Mouse (Mus musculus) forebrain, postnatal 0 days (tissue): Measurements from ENCODE around the gene Tacr1. TPM values are rescaled to one million over a fixed set of nuclear protein-coding genes. Genes with fewer than 3 reads are reported as not detected.
A peak's percentile ranks its signal among the peaks of the same experiment; 100 is the strongest.

Experiments
- ATAC-seq: fragments of 200-750 bp; cut with Nextera tagmentation; 2 replicates; pipeline ENCODE4 v1.8.0; 2017; ENCODE audit warnings: mild to moderate bottlenecking, moderate library complexity
- DNase-seq: peaks from one replicate; pipeline ENCODE4 v3.0.0-alpha.2; 2015
- H3K27ac ChIP-seq: fragments of 300-500 bp; sonication (generic); 2 replicates; pipeline ENCODE4 v1.5.1; 2014; ENCODE audit warnings: low read depth, mild to moderate bottlenecking, antibody characterized with exemption, low read length, moderate library complexity, mixed read lengths
- H3K27me3 ChIP-seq: fragments of 300-500 bp; sonication (generic); 2 replicates; pipeline ENCODE4 v1.6.1; 2014; ENCODE audit warnings: mild to moderate bottlenecking, low read length, mixed read lengths; ENCODE audit not compliant: insufficient read depth
- H3K36me3 ChIP-seq: fragments of 300-500 bp; sonication (generic); 2 replicates; pipeline ENCODE4 v1.6.1; 2014; ENCODE audit warnings: mild to moderate bottlenecking, moderate library complexity; ENCODE audit not compliant: insufficient read depth
- H3K4me1 ChIP-seq: fragments of 300-500 bp; sonication (generic); 2 replicates; pipeline ENCODE4 v1.6.1; 2014; ENCODE audit warnings: antibody characterized with exemption; ENCODE audit not compliant: insufficient read depth
- H3K4me2 ChIP-seq: fragments of 300-500 bp; sonication (generic); 2 replicates; pipeline ENCODE4 v1.6.1; 2014; ENCODE audit warnings: low read depth, mild to moderate bottlenecking, moderate library complexity
- H3K4me3 ChIP-seq: fragments of 300-500 bp; sonication (generic); 2 replicates; pipeline ENCODE4 v1.5.1; 2014; ENCODE audit warnings: low read depth, low read length, mixed read lengths
- H3K9ac ChIP-seq: fragments of 300-500 bp; sonication (generic); 2 replicates; pipeline ENCODE4 v1.6.1; 2014; ENCODE audit warnings: mild to moderate bottlenecking
- H3K9me3 ChIP-seq: fragments of 300-500 bp; sonication (generic); 2 replicates; pipeline ENCODE4 v1.6.1; 2016; ENCODE audit warnings: low read length
- CTCF ChIP-seq: sonication (generic); IDR thresholded peaks from 2 replicates; pipeline ENCODE4 v1.5.1; 2016; ENCODE audit warnings: antibody characterized with exemption, control low read depth, low read depth
- WGBS: fragments of 180-500 bp; shearing (Covaris S2); extraction: QIAGEN DNeasy Blood & Tissue Kit; methylation state at CpG from one replicate; pipeline ENCODE4 v1.1.7; 2014; 5-methylcytosine and 5-hydroxymethylcytosine counted together
- polyA plus RNA-seq: library from polyadenylated mRNA; unstranded; fragments of >200 nt; fragmentation: Nextera tagmentation; extraction: Ambion mirVana; gene quantifications from 2 replicates; pipeline ENCODE4 v1.2.1, GENCODE M21; 2015
- total RNA-seq: library from RNA; depleted of rRNA; stranded (reverse); fragments of >200 nt; gene quantifications from 2 replicates; pipeline ENCODE4 v1.2.3, GENCODE M21; 2014

Tacr1 gene
- total and polyA plus RNA-seq, 2 experiments from 2014 or later = 2.2 to 3.8 TPM

DNA sequence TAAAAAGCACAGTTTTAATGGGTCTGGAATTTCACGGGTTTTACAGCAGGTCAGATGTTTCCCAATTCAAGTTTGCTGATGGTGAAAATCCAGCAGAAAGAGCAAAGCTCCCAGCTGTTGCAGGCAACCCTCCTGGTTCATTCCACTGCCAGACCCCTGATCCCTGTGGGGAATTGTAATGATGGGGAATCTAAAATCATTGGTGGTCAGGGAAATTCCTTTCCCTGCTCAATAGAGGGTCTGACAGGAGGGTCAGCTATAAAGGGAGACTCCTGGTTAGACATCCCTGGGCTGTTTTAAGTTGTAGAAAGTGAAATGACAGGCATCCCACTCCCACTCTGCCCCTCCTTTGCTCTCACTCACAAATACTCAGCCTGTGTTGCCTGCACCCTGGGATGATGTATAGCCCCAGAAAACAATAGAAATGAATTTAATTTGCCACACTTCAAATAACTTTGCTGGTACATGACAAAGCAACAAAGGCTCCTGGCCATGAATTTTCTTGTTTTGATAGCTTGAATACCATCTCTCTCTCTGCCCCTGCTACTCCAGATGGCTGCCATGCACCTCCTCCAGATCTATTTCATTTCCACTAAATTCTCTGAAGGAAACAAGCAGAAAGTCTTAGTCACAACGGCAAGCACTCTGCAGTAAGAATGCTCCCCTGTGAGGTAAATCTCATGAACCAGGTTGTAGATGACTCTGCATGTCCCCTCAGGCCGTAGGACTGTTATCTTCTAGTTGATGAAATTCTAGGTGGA lies 123.2 kb downstream of the Tacr1 start:
- H3K27ac ChIP-seq = no peak overlapping the region
- H3K36me3 ChIP-seq = no peaks in the 10 kb centered on the region
- H3K9ac ChIP-seq = no peak overlapping the region
- H3K4me1 ChIP-seq = no peaks in the 10 kb centered on the region
- TF ChIP-seq CTCF = no peak
- no peaks in the 10 kb centered on the region for H3K27me3 ChIP-seq
- no peak overlapping the region for H3K4me2 ChIP-seq
- 48% methylated on average over 3 of the region's 3 CpGs for WGBS
- H3K9me3 ChIP-seq = no peaks in the 10 kb centered on the region
- ATAC-seq (no peak), DNase-seq (no peak)
- H3K4me3 ChIP-seq = no peak overlapping the region

DNA sequence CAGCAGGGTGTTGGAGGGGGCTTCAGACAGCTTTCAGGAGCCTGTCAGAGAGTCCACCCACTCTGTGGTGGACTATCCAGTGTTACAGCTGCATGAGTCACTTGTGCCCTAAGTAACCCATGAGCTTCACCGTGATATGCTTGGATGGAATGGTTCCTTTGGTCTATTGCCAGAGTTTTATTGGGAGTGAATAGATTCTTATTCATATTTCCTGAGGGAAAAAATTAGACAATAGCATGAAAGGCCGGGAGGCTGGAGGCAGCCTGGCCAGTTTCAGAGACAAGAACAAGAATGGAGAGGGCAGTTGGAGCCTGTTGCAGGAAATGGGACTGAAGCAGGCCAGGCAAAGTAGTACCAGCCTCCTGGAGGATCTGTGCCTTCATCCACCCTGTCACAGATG lies 126.5 kb downstream of the Tacr1 start:
- Histone ChIP-seq H3K4me2 (no peak overlapping the region), H3K9me3 (no peaks in the 10 kb centered on the region), H3K36me3 (no peaks in the 10 kb centered on the region), H3K4me3 (no peak overlapping the region), H3K4me1 (no peaks in the 10 kb centered on the region), H3K27me3 (no peaks in the 10 kb centered on the region), H3K27ac (no peak overlapping the region), H3K9ac (no peak overlapping the region)
- no peak for DNase-seq
- no peak for TF ChIP-seq CTCF
- no peak for ATAC-seq
- 69% methylated on average over 2 of the region's 2 CpGs for WGBS

DNA sequence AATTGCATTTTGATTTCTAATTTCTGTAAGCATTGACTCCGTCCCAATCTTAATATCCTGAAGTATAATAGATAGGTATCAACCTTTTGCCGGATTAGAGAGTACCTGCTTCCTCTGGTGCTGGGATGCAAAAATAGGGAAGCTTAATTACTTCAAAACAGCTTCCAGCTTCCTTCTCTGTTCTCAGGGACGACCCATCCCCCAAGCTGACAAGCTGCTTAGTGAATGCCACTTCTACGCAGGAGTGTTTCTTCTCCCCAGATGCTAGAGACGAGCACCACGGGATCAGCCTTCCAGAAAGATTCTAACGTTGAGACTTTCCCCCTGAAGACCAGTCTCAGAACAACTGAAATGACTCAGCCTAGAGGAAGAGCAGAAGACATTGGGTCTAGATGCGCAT lies 134.5 kb downstream of the Tacr1 start:
- Histone ChIP-seq H3K4me2 (no peak overlapping the region), H3K9me3 (no peaks in the 10 kb centered on the region), H3K27me3 (no peaks in the 10 kb centered on the region), H3K27ac (no peak overlapping the region), H3K36me3 (no peaks in the 10 kb centered on the region), H3K9ac (no peak overlapping the region), H3K4me1 (no peaks in the 10 kb centered on the region), H3K4me3 (no peak overlapping the region)
- DNase-seq = no peak
- peak; percentile 42; the same call in 1 of the 2 replicates for ATAC-seq
- TF ChIP-seq CTCF = no peak
- 27% methylated on average over 8 of the region's 8 CpGs for WGBS

DNA sequence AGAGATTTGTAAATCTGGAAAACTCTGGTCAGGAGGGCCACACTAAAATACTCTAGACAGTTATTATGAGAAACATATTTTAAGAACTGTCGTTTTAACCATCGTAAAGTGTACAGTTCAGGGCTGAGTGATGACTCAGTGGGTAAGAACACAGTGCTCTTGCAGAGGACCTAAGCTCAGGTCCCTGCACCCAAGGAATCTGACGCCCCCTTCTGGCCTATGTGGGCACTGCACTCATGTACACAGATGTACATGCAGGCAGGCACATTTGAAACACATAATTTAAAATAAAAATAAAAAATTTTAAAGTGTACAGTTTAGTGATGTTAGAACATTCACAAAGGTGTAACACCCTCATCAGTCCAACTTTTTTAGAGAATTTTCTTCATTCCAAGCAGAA lies 147.1 kb downstream of the Tacr1 start:
- H3K36me3 ChIP-seq = no peaks in the 10 kb centered on the region
- ATAC-seq (no peak), DNase-seq (no peak)
- H3K9me3 ChIP-seq = no peaks in the 10 kb centered on the region
- H3K27ac ChIP-seq = no peak overlapping the region
- 70% methylated on average over 3 of the region's 3 CpGs for WGBS
- no peaks in the 10 kb centered on the region for H3K27me3 ChIP-seq
- peak; percentile 24 for TF ChIP-seq CTCF
- no peak overlapping the region for H3K4me3 ChIP-seq
- H3K4me2 ChIP-seq = no peak overlapping the region
- no peaks in the 10 kb centered on the region for H3K4me1 ChIP-seq
- H3K9ac ChIP-seq = no peak overlapping the region

DNA sequence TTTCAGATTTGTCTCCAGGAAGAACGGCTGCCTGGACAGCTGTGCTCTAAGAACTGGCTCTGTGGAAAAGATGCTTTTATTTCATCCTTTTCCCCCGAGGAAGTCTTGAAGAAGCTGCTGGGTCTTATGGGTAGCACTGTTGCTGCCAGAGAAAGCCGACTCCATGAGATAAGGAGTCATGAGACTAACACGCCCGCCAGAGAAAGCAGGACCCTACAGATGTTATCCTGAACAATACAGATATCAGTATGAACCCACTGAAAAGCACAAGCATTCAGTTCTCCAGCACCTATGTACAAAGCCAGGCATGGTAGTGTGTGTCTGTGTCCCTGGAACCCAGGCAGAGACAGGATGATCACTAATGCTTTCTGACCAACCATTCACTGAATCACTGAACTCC lies 173.3 kb downstream of the Tacr1 start:
- H3K9ac ChIP-seq = no peak overlapping the region
- H3K4me1 ChIP-seq = no peaks in the 10 kb centered on the region
- ATAC-seq = no peak
- H3K36me3 ChIP-seq = no peaks in the 10 kb centered on the region
- no peak overlapping the region for H3K27ac ChIP-seq
- no peak for TF ChIP-seq CTCF
- DNase-seq = no peak
- H3K4me2 ChIP-seq = no peak overlapping the region
- no peak overlapping the region for H3K4me3 ChIP-seq
- 85% methylated on average over 5 of the region's 5 CpGs for WGBS
- H3K27me3 ChIP-seq = no peaks in the 10 kb centered on the region
- H3K9me3 ChIP-seq = 0 out of 2 replicates have a peak, but pooled peaks cover under 1% of the 10 kb centered on the region

DNA sequence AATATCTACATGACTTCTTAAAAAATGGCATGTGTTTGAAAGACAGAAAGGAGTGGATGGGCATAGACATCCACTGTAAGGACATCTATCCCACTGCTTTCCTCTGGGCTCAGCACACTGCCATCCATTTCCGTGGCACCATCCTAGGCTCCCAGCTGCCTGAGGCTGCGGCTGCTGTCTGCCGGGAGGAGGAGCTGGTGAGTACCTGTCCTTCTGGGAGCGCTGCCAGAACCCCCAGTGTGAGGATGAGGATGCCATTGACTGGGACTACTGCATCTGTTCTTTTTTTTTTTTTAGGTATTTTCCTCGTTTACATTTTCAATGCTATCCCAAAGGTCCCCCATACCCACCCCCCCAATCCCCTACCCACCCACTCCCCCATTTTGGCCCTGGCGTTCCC lies 183.3 kb downstream of the Tacr1 start:
- H3K9me3 ChIP-seq = 0 out of 2 replicates have a peak, but pooled peaks cover 9% of the 10 kb centered on the region
- H3K4me2 ChIP-seq = no peak overlapping the region
- H3K4me3 ChIP-seq = no peak overlapping the region
- no peak for DNase-seq
- no peaks in the 10 kb centered on the region for H3K36me3 ChIP-seq
- ATAC-seq = no peak
- no peak overlapping the region for H3K9ac ChIP-seq
- TF ChIP-seq CTCF = no peak
- no peaks in the 10 kb centered on the region for H3K27me3 ChIP-seq
- H3K4me1 ChIP-seq = no peaks in the 10 kb centered on the region
- H3K27ac ChIP-seq = no peak overlapping the region
- WGBS = 52% methylated on average over 5 of the region's 6 CpGs

DNA sequence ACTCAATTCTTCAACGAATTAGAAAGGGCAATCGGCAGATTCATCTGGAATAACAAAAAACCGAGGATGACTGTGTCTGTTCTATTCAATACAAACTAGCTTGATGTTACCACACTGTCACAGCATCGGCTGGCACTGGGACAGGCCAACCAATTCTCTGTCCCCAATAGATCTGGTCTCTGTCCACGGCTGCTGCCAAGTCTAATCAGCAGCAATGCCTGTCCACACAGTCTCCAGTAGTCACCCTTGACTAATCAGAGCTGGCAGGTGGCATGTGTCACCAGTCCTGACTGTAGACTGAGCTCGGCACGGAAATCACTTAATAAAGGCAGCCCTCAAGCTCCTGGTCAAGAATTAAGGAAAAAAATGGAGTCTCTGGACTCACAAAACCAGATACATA lies 187.3 kb downstream of the Tacr1 start:
- no peak overlapping the region for H3K9ac ChIP-seq
- ATAC-seq (no peak), DNase-seq (no peak)
- no peak for TF ChIP-seq CTCF
- H3K27me3 ChIP-seq = no peaks in the 10 kb centered on the region
- H3K36me3 ChIP-seq = no peaks in the 10 kb centered on the region
- H3K9me3 ChIP-seq = no peaks in the 10 kb centered on the region
- WGBS = 77% methylated on average over 7 of the region's 7 CpGs
- no peaks in the 10 kb centered on the region for H3K4me1 ChIP-seq
- no peak overlapping the region for H3K4me2 ChIP-seq
- H3K4me3 ChIP-seq = no peak overlapping the region
- no peak overlapping the region for H3K27ac ChIP-seq
